Mouse (Mus musculus) cerebellum, adult 18-20 months (tissue): ENCODE measurements around the gene Cd300ld3.
"Not testable (repeated sequence)": the region's sequence is repeated elsewhere in the genome, so short reads cannot be mapped to it uniquely, and the experiment has no call there.

Experiments
- DNase-seq, 2 experiments: peaks; one replicate each; pipeline ENCODE4 v3.0.0; 2021

Cd300ld3 gene

GRCm38 (mm10) chr11:115052991-115053390 is 4.8 kb upstream of the Cd300ld3 start:
- no peak for DNase-seq

GRCm38 (mm10) chr11:115052206-115052605 is 4.0 kb upstream of the Cd300ld3 start:
- no peak for DNase-seq

GRCm38 (mm10) chr11:115049282-115049895 is 1.2 kb upstream of the Cd300ld3 start:
- DNase-seq: peak; percentile 94 to 96

DNA sequence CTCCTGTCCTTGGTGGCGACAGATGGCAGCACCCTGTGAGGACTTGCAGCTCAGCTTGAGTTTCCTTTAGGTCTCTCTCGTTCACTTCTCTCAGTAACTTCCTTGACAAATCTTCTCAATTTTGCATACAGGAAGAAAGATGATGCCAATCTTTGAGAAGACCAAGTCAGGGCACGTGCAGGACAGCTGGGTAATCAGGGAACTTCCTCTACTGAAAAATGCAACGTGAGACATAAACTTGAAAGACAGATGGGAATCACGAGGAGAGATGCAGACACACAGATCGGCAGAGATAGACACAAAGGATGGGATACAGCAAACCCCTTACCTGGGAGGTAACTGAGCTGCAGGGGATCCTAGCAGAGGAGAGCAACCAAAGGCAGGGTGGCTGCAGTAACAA is 10.5 kb downstream of the Cd300ld3 start, which contains the start of gene Cd300ld5:
TSS of gene Cd300ld5 (minus strand) at position 101 of the 400 bp plus-strand sequence.
- not testable (repeated sequence) for DNase-seq

DNA sequence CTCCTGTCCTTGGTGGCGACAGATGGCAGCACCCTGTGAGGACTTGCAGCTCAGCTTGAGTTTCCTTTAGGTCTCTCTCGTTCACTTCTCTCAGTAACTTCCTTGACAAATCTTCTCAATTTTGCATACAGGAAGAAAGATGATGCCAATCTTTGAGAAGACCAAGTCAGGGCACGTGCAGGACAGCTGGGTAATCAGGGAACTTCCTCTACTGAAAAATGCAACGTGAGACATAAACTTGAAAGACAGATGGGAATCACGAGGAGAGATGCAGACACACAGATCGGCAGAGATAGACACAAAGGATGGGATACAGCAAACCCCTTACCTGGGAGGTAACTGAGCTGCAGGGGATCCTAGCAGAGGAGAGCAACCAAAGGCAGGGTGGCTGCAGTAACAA is 21.3 kb downstream of the Cd300ld3 start, which contains the start of gene Cd300ld4:
TSS of gene Cd300ld4 (minus strand) at position 101 of the 400 bp plus-strand sequence.
- DNase-seq: not testable (repeated sequence)

GRCm38 (mm10) chr11:115016093-115016492 is 32.1 kb downstream of the Cd300ld3 start, which contains the start of gene Cd300ld2:
Cd300ld2 (minus strand) TSS chr11:115016193.
- not testable (repeated sequence) for DNase-seq

GRCm38 (mm10) chr11:115004070-115004469 is 44.1 kb downstream of the Cd300ld3 start:
- DNase-seq: no peak

GRCm38 (mm10) chr11:115001474-115002040 is 46.7 kb downstream of the Cd300ld3 start, which contains the start of gene Cd300c2:
Cd300c2 (minus strand) TSS chr11:115001880.
- peak; percentile 23 to 32 for DNase-seq
